Mouse (Mus musculus): ENCODE data around the gene Btg3. TPM values are rescaled to one million over a fixed set of nuclear protein-coding genes. Genes with fewer than 3 reads are reported as not detected.

The Btg3 gene
- polyA plus RNA-seq, 1 experiment from 2014 or later = 40.0 TPM

- Histone ChIP-seq H3K27ac (replicated peaks) (no peak overlapping the region), H3K9me3 (replicated peaks) (no peaks in the 10 kb centered on the region), H3K4me1 (peaks cover 29% of the 10 kb centered on the region), H3K4me3 (no peak overlapping the region), H3K27me3 (ENCODE audit: low read depth, poor library complexity, severe bottlenecking) (no peaks in the 10 kb centered on the region), H3K36me3 (peaks cover 86% of the 10 kb centered on the region)
- WGBS = 94% methylated on average over 16 of the region's 16 CpGs
- DNase-seq (ENCODE audit: low spot score) = no peak
These were observed 69.4 kb downstream of the Btg3 start for GRCm38 (mm10) chr16:78307476-78308192.

GRCm38 (mm10) chr16:78306606-78307005 is 70.4 kb downstream of the Btg3 start:
- Histone ChIP-seq H3K4me1 (peaks cover 23% of the 10 kb centered on the region), H3K4me3 (no peak overlapping the region), H3K36me3 (peaks cover 80% of the 10 kb centered on the region), H3K9me3 (replicated peaks) (no peaks in the 10 kb centered on the region), H3K27ac (replicated peaks) (no peak overlapping the region), H3K27me3 (ENCODE audit: low read depth, poor library complexity, severe bottlenecking) (no peaks in the 10 kb centered on the region)
- WGBS = 92% methylated on average over 8 of the region's 8 CpGs
- DNase-seq (ENCODE audit: low spot score) = no peak

GRCm38 (mm10) chr16:78305606-78306100 is 71.3 kb downstream of the Btg3 start:
- Histone ChIP-seq H3K36me3 (peaks cover 70% of the 10 kb centered on the region), H3K9me3 (replicated peaks) (no peaks in the 10 kb centered on the region), H3K27me3 (ENCODE audit: low read depth, poor library complexity, severe bottlenecking) (no peaks in the 10 kb centered on the region), H3K4me1 (peaks cover 25% of the 10 kb centered on the region), H3K27ac (replicated peaks) (no peak overlapping the region), H3K4me3 (no peak overlapping the region)
- WGBS = 90% methylated on average over 12 of the region's 12 CpGs
- DNase-seq (ENCODE audit: low spot score) = no peak

DNA sequence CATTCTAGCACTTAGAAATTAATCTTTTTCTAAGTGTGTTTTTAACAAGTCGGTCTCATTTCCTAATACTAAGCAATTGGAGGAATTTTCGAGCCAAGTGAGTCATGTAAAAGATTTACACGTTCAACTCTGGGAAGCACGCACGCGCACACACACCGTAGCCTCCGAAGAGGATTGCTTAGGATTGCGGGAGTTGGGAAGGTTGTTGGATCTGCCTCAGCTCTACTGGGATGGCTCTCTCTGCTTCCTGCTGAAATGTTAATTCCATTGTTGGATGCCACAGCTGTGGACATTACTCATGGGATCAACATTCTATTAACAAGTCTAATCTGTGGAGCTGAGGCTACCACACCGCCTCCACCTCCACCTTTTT is 74.3 kb downstream of the Btg3 start:
- H3K9me3 ChIP-seq (replicated peaks) = no peaks in the 10 kb centered on the region
- H3K4me1 ChIP-seq = peaks cover 24% of the 10 kb centered on the region
- H3K27me3 ChIP-seq (ENCODE audit: low read depth, poor library complexity, severe bottlenecking) = no peaks in the 10 kb centered on the region
- peak overlapping the region; percentile 98 for H3K27ac ChIP-seq (replicated peaks)
- WGBS = 3% methylated on average over 10 of the region's 10 CpGs
- H3K36me3 ChIP-seq = peaks cover 42% of the 10 kb centered on the region
- peak; percentile 46 for DNase-seq (ENCODE audit: low spot score)
- H3K4me3 ChIP-seq = peak overlapping the region; percentile 99

- DNase-seq (ENCODE audit: low spot score) = no peak
- WGBS = under 1% methylated on average over 65 of the region's 65 CpGs
- peaks cover 24% of the 10 kb centered on the region for H3K4me1 ChIP-seq
- peaks cover 36% of the 10 kb centered on the region for H3K36me3 ChIP-seq
- H3K27ac ChIP-seq (replicated peaks) = peak overlapping the region; percentile 98
- no peaks in the 10 kb centered on the region for H3K9me3 ChIP-seq (replicated peaks)
- H3K27me3 ChIP-seq (ENCODE audit: low read depth, poor library complexity, severe bottlenecking) = no peaks in the 10 kb centered on the region
- H3K4me3 ChIP-seq = peak overlapping the region; percentile 99
These were observed 74.9 kb downstream of the Btg3 start for GRCm38 (mm10) chr16:78301831-78302677.

- peak; percentile 92 for DNase-seq (ENCODE audit: low spot score)
- Histone ChIP-seq H3K4me1 (peaks cover 24% of the 10 kb centered on the region), H3K36me3 (peaks cover 28% of the 10 kb centered on the region), H3K4me3 (peak within 1 kb of the TSS; percentile 99), H3K27ac (replicated peaks) (peak within 1 kb of the TSS; percentile 98), H3K9me3 (replicated peaks) (no peaks in the 10 kb centered on the region), H3K27me3 (ENCODE audit: low read depth, poor library complexity, severe bottlenecking) (no peaks in the 10 kb centered on the region)
- WGBS = under 1% methylated on average over 34 of the region's 34 CpGs
These were observed 75.7 kb downstream of the Btg3 start, which contains the start of gene Cxadr for GRCm38 (mm10) chr16:78301183-78301830. TSS of gene Cxadr (plus strand) at chr16:78301489.

GRCm38 (mm10) chr16:78296114-78296513 is 80.9 kb downstream of the Btg3 start:
- Histone ChIP-seq H3K9me3 (replicated peaks) (no peaks in the 10 kb centered on the region), H3K27me3 (ENCODE audit: low read depth, poor library complexity, severe bottlenecking) (no peaks in the 10 kb centered on the region), H3K4me1 (peaks cover 11% of the 10 kb centered on the region), H3K36me3 (no peaks in the 10 kb centered on the region), H3K27ac (replicated peaks) (no peak overlapping the region), H3K4me3 (no peak overlapping the region)
- WGBS = 72% methylated on average over 9 of the region's 9 CpGs
- no peak for DNase-seq (ENCODE audit: low spot score)

- Histone ChIP-seq H3K36me3 (no peaks in the 10 kb centered on the region), H3K4me1 (peaks cover 6% of the 10 kb centered on the region), H3K9me3 (replicated peaks) (no peaks in the 10 kb centered on the region), H3K4me3 (no peak overlapping the region), H3K27me3 (ENCODE audit: low read depth, poor library complexity, severe bottlenecking) (no peaks in the 10 kb centered on the region), H3K27ac (replicated peaks) (0 out of 2 replicates have a peak overlapping the region, but pooled peaks have one; percentile 18)
- 45% methylated on average over 4 of the region's 4 CpGs for WGBS
- no peak for DNase-seq (ENCODE audit: low spot score)
These were observed 81.4 kb downstream of the Btg3 start for GRCm38 (mm10) chr16:78295601-78296000.

GRCm38 (mm10) chr16:78294606-78295275 is 82.3 kb downstream of the Btg3 start:
- H3K27me3 ChIP-seq (ENCODE audit: low read depth, poor library complexity, severe bottlenecking) = no peaks in the 10 kb centered on the region
- 53% methylated on average over 5 of the region's 5 CpGs for WGBS

DNA sequence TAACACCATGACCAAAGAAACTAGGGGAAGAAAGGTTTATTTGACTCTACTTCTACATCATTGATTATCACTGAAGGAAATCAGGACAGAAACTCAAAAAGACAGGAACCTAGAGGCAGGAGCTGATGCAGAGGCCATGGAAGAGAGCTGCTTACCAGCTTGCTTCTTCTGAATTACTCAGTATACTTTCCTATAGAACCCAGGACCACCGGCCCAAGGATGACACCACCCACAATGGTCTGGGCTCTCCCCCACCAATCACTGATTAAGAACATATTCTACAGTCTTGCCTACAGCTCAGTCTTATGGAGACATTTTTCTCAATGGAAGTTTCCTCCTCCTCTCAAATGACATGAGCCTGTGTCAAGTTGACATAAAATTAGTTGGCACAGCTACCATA is 82.9 kb downstream of the Btg3 start:
- WGBS = 94% methylated on average over 1 of the region's 1 CpGs
- Histone ChIP-seq H3K27me3 (ENCODE audit: low read depth, poor library complexity, severe bottlenecking) (no peaks in the 10 kb centered on the region), H3K36me3 (no peaks in the 10 kb centered on the region), H3K4me3 (no peak overlapping the region), H3K9me3 (replicated peaks) (no peaks in the 10 kb centered on the region), H3K27ac (replicated peaks) (no peak overlapping the region), H3K4me1 (peaks cover 6% of the 10 kb centered on the region; the same call in 1 of the 2 replicates)
- DNase-seq (ENCODE audit: low spot score) = no peak

More at GRCm38 (mm10) chr16:78294606-78295275, 82.3 kb downstream of the Btg3 start:
- H3K4me3 ChIP-seq = no peak overlapping the region
- no peak overlapping the region for H3K27ac ChIP-seq (replicated peaks)
- no peak for DNase-seq (ENCODE audit: low spot score)
- no peaks in the 10 kb centered on the region for H3K9me3 ChIP-seq (replicated peaks)
- no peaks in the 10 kb centered on the region for H3K36me3 ChIP-seq
- H3K4me1 ChIP-seq = peaks cover 6% of the 10 kb centered on the region; the same call in 1 of the 2 replicates

GRCm38 (mm10) chr16:78283231-78283630 is 93.8 kb downstream of the Btg3 start:
- Histone ChIP-seq H3K27me3 (ENCODE audit: low read depth, poor library complexity, severe bottlenecking) (no peaks in the 10 kb centered on the region), H3K36me3 (no peaks in the 10 kb centered on the region), H3K27ac (replicated peaks) (no peak overlapping the region), H3K9me3 (replicated peaks) (no peaks in the 10 kb centered on the region), H3K4me3 (no peak overlapping the region), H3K4me1 (no peaks in the 10 kb centered on the region)
- 85% methylated on average over 5 of the region's 5 CpGs for WGBS
- DNase-seq (ENCODE audit: low spot score) = no peak
